8 mouse cellular contexts compared by ENCODE assay signal in genomic region chr9:108460319-108461178, GRCm38 (mm10). TPM values are rescaled to one million over a fixed set of nuclear protein-coding genes. Genes with fewer than 3 reads are reported as not detected.
DNase-seq lines count a peak whose midpoint lies in the region; ATAC-seq lines count a peak whose summit lies in the region.

Ccdc71 (plus strand) TSS chr9:108460527.

- peak within 1 kb of the TSS; percentile 94 for H3K4me3 ChIP-seq in hindbrain, embryonic 14.5 days (replicated peaks; ENCODE audit: low read length)

- WGBS in hindbrain, embryonic 14.5 days = under 1% methylated on average over 52 of the region's 52 CpGs

- peaks cover 27% of the 10 kb centered on the region for H3K36me3 ChIP-seq in hindbrain, embryonic 14.5 days (replicated peaks; ENCODE audit: control insufficient read depth, insufficient read depth)

- no peaks in the 10 kb centered on the region for H3K9me3 ChIP-seq in hindbrain, embryonic 14.5 days (ENCODE audit: control insufficient read depth, low read length)

- H3K9ac ChIP-seq in hindbrain, embryonic 14.5 days = peak within 1 kb of the TSS; percentile 90

- H3K27me3 ChIP-seq in hindbrain, embryonic 14.5 days (ENCODE audit: control insufficient read depth, insufficient read depth, low read length) = no peaks in the 10 kb centered on the region

- peak; percentile 94 for DNase-seq in R1 (ENCODE audit: low read depth, low spot score)
- DNase-seq in cerebellum, postnatal 25 days = peak; percentile 89 to 95
- DNase-seq in frontal cortex, postnatal 36 days (ENCODE audit: low spot score in 2 of 2) = peak; percentile 88 to 89
- peak; percentile 88 for DNase-seq in hindbrain, embryonic 14.5 days (ENCODE audit: low spot score)
- peak; percentile 85 to 86 for DNase-seq in layer of hippocampus, postnatal 25 days (ENCODE audit: extremely low spot score in 1 of 2, low spot score in 1 of 2)
- DNase-seq in lung, postnatal 14 days = peak; percentile 88
- DNase-seq in ovary, postnatal 36 days (ENCODE audit: low spot score) = peak; percentile 84
- peak; percentile 88 for DNase-seq in thymus, postnatal 25 days

- peak within 1 kb of the TSS; percentile 96 for H3K4me2 ChIP-seq in hindbrain, embryonic 14.5 days (replicated peaks)

- peak; percentile 80 for ATAC-seq in hindbrain, embryonic 14.5 days (ENCODE audit: low FRiP score)

- H3K27ac ChIP-seq in hindbrain, embryonic 14.5 days = peak within 1 kb of the TSS; percentile 90

- peaks cover 10% of the 10 kb centered on the region for H3K4me1 ChIP-seq in hindbrain, embryonic 14.5 days (replicated peaks; ENCODE audit: control insufficient read depth, insufficient read depth, low read length)

RNA-seq across cellular contexts. Expression of gene Ccdc71, which starts in this region (rescaled TPM):
- polyA plus RNA-seq in hindbrain, embryonic 14.5 days (2014; fragmentation: Nextera tagmentation; extraction: Ambion mirVana) = 44.9 and 51.4 TPM in 2 replicates
- total RNA-seq in layer of hippocampus, postnatal 25 days (2021) = 10 to 100 TPM; 28.4 to 41.1 TPM

Comparison
In these comparisons a context has a peak if more than half of its experiments do, and no peak if none do; other contexts are left out.
1. Peak in every context shown above with its lines: DNase-seq, ATAC-seq, H3K4me3 ChIP-seq and H3K27ac ChIP-seq.